Mouse (Mus musculus) testis, adult 2 months (tissue): ENCODE data around the gene Syngr1. TPM values are rescaled to one million over a fixed set of nuclear protein-coding genes. Genes with fewer than 3 reads are reported as not detected.

Experiments used
- H3K27ac ChIP-seq: fragments of 200-500 bp; 2 replicates; pipeline ENCODE4 v1.5.1; 2012; ENCODE audit warnings: low read depth, low read length; ENCODE audit not compliant: control insufficient read depth, insufficient read depth
- H3K27me3 ChIP-seq: fragments of 200-500 bp; 2 replicates; pipeline ENCODE4 v1.6.1; 2012; ENCODE audit warnings: mild to moderate bottlenecking, low read length, moderate library complexity; ENCODE audit not compliant: control insufficient read depth, insufficient read depth
- H3K36me3 ChIP-seq: fragments of 200-500 bp; 2 replicates; pipeline ENCODE4 v1.6.1; 2012; ENCODE audit warnings: mild to moderate bottlenecking, low read length; ENCODE audit not compliant: control insufficient read depth, insufficient read depth
- H3K4me1 ChIP-seq: fragments of 200-500 bp; 2 replicates; pipeline ENCODE4 v1.6.1; 2012; ENCODE audit warnings: low read length; ENCODE audit not compliant: control insufficient read depth, insufficient read depth
- H3K4me3 ChIP-seq: fragments of 200-500 bp; 2 replicates; pipeline ENCODE4 v1.5.1; 2012; ENCODE audit warnings: low read depth, mild to moderate bottlenecking, low read length, moderate library complexity, mixed read lengths; ENCODE audit not compliant: control insufficient read depth
- CTCF ChIP-seq: fragments of 200-500 bp; IDR thresholded peaks from 2 replicates; pipeline ENCODE4 v1.5.1; 2012; ENCODE audit warnings: low read depth, mild to moderate bottlenecking, inconsistent platforms, low read length, moderate library complexity; ENCODE audit not compliant: control insufficient read depth, insufficient read depth, insufficient replicate concordance
- POLR2A ChIP-seq: fragments of 200-500 bp; IDR thresholded peaks from 2 replicates; pipeline ENCODE4 v1.6.1; 2012; ENCODE audit warnings: low read depth, mild to moderate bottlenecking, inconsistent platforms, low read length, moderate library complexity; ENCODE audit not compliant: control insufficient read depth
- polyA plus RNA-seq: library from polyadenylated mRNA; depleted of rRNA; stranded (reverse); fragments of >200 nt; gene quantifications from 2 replicates; pipeline ENCODE4 v1.2.3, GENCODE M21; 2012

The Syngr1 gene
- polyA plus RNA-seq, 1 experiment: 8.5 TPM

GRCm38 (mm10) chr15:80100196-80100595 lies 9.1 kb downstream of the Syngr1 start:
- no peak overlapping the region for H3K27ac ChIP-seq
- peaks cover 5% of the 10 kb centered on the region for H3K4me1 ChIP-seq
- TF ChIP-seq POLR2A (no peak), CTCF (no peak)
- no peak overlapping the region for H3K4me3 ChIP-seq
- no peaks in the 10 kb centered on the region for H3K27me3 ChIP-seq
- no peaks in the 10 kb centered on the region for H3K36me3 ChIP-seq

- peaks cover 5% of the 10 kb centered on the region for H3K4me1 ChIP-seq
- no peak for TF ChIP-seq CTCF
- TF ChIP-seq POLR2A: no peak
- no peak overlapping the region for H3K4me3 ChIP-seq
- H3K27ac ChIP-seq: no peak overlapping the region
- H3K36me3 ChIP-seq: no peaks in the 10 kb centered on the region
- no peaks in the 10 kb centered on the region for H3K27me3 ChIP-seq
Measured at GRCm38 (mm10) chr15:80100871-80101270, 9.7 kb downstream of the Syngr1 start.

DNA sequence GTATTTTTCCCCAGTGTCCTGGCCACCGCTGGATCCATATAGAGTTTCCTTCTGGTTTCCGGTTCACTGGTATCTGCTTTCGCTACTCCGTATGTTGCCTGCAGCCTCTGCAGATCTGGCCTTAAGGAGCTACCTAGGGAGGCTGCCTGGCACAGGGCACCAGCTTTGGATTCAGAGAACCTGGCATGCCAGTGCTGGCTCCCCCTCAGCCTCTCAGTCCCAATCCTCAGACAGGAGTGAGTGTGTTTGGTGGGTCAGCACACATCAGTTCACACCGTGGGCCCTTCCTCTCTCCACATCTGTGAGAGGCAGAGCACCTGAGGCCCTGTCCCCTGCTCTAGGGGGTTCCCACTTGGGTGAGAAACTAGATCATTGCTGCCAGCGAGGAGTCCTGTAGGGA lies 10.4 kb downstream of the Syngr1 start:
- Histone ChIP-seq H3K27ac (no peak overlapping the region), H3K4me1 (peaks cover 5% of the 10 kb centered on the region), H3K4me3 (no peak overlapping the region), H3K36me3 (no peaks in the 10 kb centered on the region), H3K27me3 (no peaks in the 10 kb centered on the region)
- TF ChIP-seq CTCF (no peak), POLR2A (no peak)

DNA sequence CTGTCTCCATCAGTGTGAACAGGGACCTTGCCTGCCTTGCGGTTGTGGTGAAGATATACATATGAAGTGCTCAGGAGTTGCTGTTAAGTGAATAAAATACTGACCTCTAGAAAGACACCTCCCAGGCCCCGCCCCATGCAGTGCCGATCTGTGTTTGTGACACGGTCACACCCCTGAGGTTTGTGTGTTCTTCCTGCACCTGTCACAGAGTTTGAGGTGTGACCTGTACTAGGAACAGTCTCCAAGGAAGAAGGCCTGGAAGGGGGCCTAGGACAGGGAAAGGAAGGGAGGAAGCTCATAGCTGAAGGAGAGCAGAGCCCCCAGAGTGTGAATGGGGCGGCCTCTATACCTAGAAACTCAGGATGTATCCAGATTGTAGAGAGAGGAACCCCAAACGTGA lies 11.4 kb downstream of the Syngr1 start:
- no peak for TF ChIP-seq CTCF
- no peak overlapping the region for H3K27ac ChIP-seq
- no peaks in the 10 kb centered on the region for H3K36me3 ChIP-seq
- no peak overlapping the region for H3K4me3 ChIP-seq
- peaks cover 5% of the 10 kb centered on the region for H3K4me1 ChIP-seq
- H3K27me3 ChIP-seq: no peaks in the 10 kb centered on the region

- Histone ChIP-seq H3K4me1 (peaks cover under 1% of the 10 kb centered on the region), H3K27ac (no peak overlapping the region), H3K4me3 (no peak overlapping the region), H3K36me3 (no peaks in the 10 kb centered on the region), H3K27me3 (no peaks in the 10 kb centered on the region)
- TF ChIP-seq POLR2A (no peak), CTCF (peak; percentile 25; the same call in 1 of the 2 replicates)
Measured at GRCm38 (mm10) chr15:80105490-80106410, 14.6 kb downstream of the Syngr1 start.

GRCm38 (mm10) chr15:80107143-80107542 lies 16.0 kb downstream of the Syngr1 start:
- Histone ChIP-seq H3K36me3 (no peaks in the 10 kb centered on the region), H3K27me3 (no peaks in the 10 kb centered on the region), H3K4me1 (no peaks in the 10 kb centered on the region; the same call in 1 of the 2 replicates), H3K4me3 (no peak overlapping the region), H3K27ac (no peak overlapping the region)
- TF ChIP-seq POLR2A: no peak
- no peak for TF ChIP-seq CTCF

- Histone ChIP-seq H3K27me3 (no peaks in the 10 kb centered on the region), H3K4me3 (no peak overlapping the region), H3K27ac (no peak overlapping the region), H3K4me1 (no peaks in the 10 kb centered on the region; the same call in 1 of the 2 replicates), H3K36me3 (no peaks in the 10 kb centered on the region)
- TF ChIP-seq CTCF (no peak), POLR2A (no peak)
Measured at GRCm38 (mm10) chr15:80107575-80107974, 16.4 kb downstream of the Syngr1 start.
